Mouse (Mus musculus): ENCODE data around the gene Kbtbd2. TPM values are rescaled to one million over a fixed set of nuclear protein-coding genes. Genes with fewer than 3 reads are reported as not detected.

The Kbtbd2 gene
- polyA plus RNA-seq, 1 experiment from 2014 or later = 24.7 TPM

DNA sequence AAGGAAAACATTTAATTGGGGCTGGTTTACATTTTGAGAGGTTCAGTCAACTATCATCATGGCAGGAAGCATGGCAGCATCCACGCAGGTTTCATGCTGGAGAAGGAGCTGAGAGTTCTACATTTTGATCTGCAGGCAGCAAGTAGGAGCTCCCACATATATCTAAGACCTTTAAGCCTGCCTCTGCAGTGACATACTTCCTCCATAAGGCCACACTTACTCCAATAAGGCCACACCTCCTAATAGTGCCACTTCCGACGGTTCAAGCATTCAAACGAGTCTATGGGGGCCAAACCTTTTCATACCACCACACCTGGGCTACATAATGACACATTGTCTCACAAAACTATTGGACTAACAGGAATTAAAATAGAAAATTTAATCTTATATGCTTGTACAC is 31.9 kb downstream of the Kbtbd2 start:
- H3K9me3 ChIP-seq (ENCODE audit: control insufficient read depth, low read length) = no peaks in the 10 kb centered on the region
- ATAC-seq = no peak
- H3K9ac ChIP-seq (ENCODE audit: low read depth, low read length) = no peak overlapping the region
- 85% methylated on average over 4 of the region's 4 CpGs for WGBS
- no peak overlapping the region for H3K27ac ChIP-seq (ENCODE audit: low read depth, low read length)
- H3K4me3 ChIP-seq (ENCODE audit: low read length) = no peak overlapping the region
- H3K36me3 ChIP-seq (ENCODE audit: control insufficient read depth, insufficient read depth, low read length) = peaks cover 11% of the 10 kb centered on the region
- H3K27me3 ChIP-seq (replicated peaks; ENCODE audit: control insufficient read depth, insufficient read depth, low read length) = no peaks in the 10 kb centered on the region
- H3K4me1 ChIP-seq (ENCODE audit: control insufficient read depth, insufficient read depth, low read depth, low read length) = no peaks in the 10 kb centered on the region
- no peak overlapping the region for H3K4me2 ChIP-seq (ENCODE audit: low read length)

DNA sequence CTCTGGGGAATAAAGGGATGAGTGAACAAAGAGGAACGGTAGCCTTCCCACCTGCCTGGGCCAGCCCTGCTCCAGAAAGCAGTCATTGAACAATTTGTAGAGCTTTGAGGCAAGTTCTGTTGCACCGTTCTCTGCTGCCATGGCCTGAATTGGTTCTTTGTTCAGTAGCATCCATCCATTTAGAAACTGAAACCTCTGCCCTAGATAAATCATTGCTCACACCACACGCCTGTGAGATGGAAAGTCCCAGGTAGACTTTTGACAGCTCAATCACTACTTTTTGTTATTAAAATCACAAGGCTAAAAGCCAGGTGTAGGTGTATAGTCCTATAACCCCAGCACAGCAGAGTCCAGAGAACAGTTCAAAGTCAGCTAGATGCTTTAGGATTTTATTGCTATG is 32.3 kb downstream of the Kbtbd2 start:
- Histone ChIP-seq H3K27me3 (replicated peaks; ENCODE audit: control insufficient read depth, insufficient read depth, low read length) (no peaks in the 10 kb centered on the region), H3K36me3 (ENCODE audit: control insufficient read depth, insufficient read depth, low read length) (peaks cover 11% of the 10 kb centered on the region), H3K4me2 (ENCODE audit: low read length) (no peak overlapping the region), H3K9me3 (ENCODE audit: control insufficient read depth, low read length) (no peaks in the 10 kb centered on the region), H3K9ac (ENCODE audit: low read depth, low read length) (no peak overlapping the region), H3K4me1 (ENCODE audit: control insufficient read depth, insufficient read depth, low read depth, low read length) (no peaks in the 10 kb centered on the region), H3K27ac (ENCODE audit: low read depth, low read length) (no peak overlapping the region), H3K4me3 (ENCODE audit: low read length) (no peak overlapping the region)
- no peak for ATAC-seq
- 66% methylated on average over 3 of the region's 3 CpGs for WGBS

DNA sequence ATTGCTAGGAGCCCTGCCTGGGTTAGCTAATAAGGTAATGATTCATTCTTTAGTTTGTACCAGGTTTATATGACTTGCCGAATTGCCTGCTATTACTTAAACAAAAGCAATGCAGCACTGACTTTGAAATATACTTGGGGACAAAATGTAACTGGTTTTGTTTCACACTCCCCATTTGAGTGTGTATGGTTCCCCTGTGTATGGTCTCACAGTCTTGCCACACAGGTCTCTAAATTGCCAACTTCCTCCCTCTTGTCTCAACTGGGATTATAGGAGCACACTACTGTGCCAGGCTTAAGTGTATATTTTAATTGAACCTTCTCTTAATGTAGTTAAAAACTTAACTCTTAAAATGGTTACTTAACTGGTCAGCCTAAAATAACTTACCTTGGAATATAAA is 38.3 kb downstream of the Kbtbd2 start:
- H3K36me3 ChIP-seq (ENCODE audit: control insufficient read depth, insufficient read depth, low read length) = peaks cover 31% of the 10 kb centered on the region
- ATAC-seq = no peak
- H3K4me1 ChIP-seq (ENCODE audit: control insufficient read depth, insufficient read depth, low read depth, low read length) = no peaks in the 10 kb centered on the region
- H3K4me3 ChIP-seq (ENCODE audit: low read length) = no peak overlapping the region
- H3K27ac ChIP-seq (ENCODE audit: low read depth, low read length) = no peak overlapping the region
- 100% methylated on average over 1 of the region's 1 CpGs for WGBS
- no peaks in the 10 kb centered on the region for H3K9me3 ChIP-seq (ENCODE audit: control insufficient read depth, low read length)
- H3K27me3 ChIP-seq (replicated peaks; ENCODE audit: control insufficient read depth, insufficient read depth, low read length) = no peaks in the 10 kb centered on the region
- no peak overlapping the region for H3K4me2 ChIP-seq (ENCODE audit: low read length)
- H3K9ac ChIP-seq (ENCODE audit: low read depth, low read length) = no peak overlapping the region

DNA sequence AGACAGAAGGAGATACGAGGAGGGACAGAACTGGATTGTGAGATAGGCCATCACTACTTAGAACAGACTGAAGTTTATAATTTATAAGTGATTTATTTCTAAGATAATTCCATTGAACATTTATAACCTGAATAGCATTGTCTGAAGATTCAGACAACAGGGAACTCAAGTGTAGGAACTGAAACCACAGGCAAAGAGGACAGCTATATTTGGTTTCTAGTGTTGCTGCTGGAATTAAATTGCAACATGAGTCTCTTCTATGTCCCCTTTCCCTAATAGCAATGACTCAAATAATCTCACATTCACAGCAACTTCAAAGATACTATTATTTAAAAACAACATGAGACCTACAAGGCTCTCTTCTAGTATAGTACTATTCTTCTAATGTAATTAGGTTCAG is 41.5 kb downstream of the Kbtbd2 start:
- Histone ChIP-seq H3K9ac (ENCODE audit: low read depth, low read length) (no peak overlapping the region), H3K36me3 (ENCODE audit: control insufficient read depth, insufficient read depth, low read length) (peaks cover 26% of the 10 kb centered on the region), H3K27ac (ENCODE audit: low read depth, low read length) (no peak overlapping the region), H3K9me3 (ENCODE audit: control insufficient read depth, low read length) (no peaks in the 10 kb centered on the region), H3K4me1 (ENCODE audit: control insufficient read depth, insufficient read depth, low read depth, low read length) (no peaks in the 10 kb centered on the region), H3K4me2 (ENCODE audit: low read length) (no peak overlapping the region), H3K4me3 (ENCODE audit: low read length) (no peak overlapping the region), H3K27me3 (replicated peaks; ENCODE audit: control insufficient read depth, insufficient read depth, low read length) (no peaks in the 10 kb centered on the region)
- 93% methylated on average over 1 of the region's 1 CpGs for WGBS
- ATAC-seq = no peak

DNA sequence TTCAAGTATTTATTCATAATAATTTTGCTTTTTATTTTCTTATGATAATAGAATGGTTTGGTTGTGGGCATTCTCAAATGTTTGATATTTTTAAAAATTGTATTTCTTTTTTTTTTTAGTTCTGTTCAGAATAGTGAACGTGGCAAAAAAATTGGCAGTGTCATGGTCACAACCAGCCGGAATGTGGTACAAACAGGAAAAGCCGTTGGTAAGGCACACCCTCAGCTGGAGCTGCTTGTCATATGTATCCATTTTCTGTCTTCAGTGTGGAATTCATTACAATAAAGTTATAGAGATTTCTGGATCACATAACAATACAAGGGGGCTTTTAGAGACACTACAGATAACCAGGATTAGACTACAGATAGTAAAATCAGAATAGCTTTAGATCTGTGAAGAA is 43.9 kb downstream of the Kbtbd2 start:
- H3K27ac ChIP-seq (ENCODE audit: low read depth, low read length) = no peak overlapping the region
- no peak overlapping the region for H3K9ac ChIP-seq (ENCODE audit: low read depth, low read length)
- H3K36me3 ChIP-seq (ENCODE audit: control insufficient read depth, insufficient read depth, low read length) = peaks cover 21% of the 10 kb centered on the region
- H3K4me3 ChIP-seq (ENCODE audit: low read length) = no peak overlapping the region
- H3K27me3 ChIP-seq (replicated peaks; ENCODE audit: control insufficient read depth, insufficient read depth, low read length) = no peaks in the 10 kb centered on the region
- no peak for ATAC-seq
- H3K4me1 ChIP-seq (ENCODE audit: control insufficient read depth, insufficient read depth, low read depth, low read length) = no peaks in the 10 kb centered on the region
- H3K9me3 ChIP-seq (ENCODE audit: control insufficient read depth, low read length) = no peaks in the 10 kb centered on the region
- WGBS = 91% methylated on average over 3 of the region's 3 CpGs
- H3K4me2 ChIP-seq (ENCODE audit: low read length) = no peak overlapping the region

DNA sequence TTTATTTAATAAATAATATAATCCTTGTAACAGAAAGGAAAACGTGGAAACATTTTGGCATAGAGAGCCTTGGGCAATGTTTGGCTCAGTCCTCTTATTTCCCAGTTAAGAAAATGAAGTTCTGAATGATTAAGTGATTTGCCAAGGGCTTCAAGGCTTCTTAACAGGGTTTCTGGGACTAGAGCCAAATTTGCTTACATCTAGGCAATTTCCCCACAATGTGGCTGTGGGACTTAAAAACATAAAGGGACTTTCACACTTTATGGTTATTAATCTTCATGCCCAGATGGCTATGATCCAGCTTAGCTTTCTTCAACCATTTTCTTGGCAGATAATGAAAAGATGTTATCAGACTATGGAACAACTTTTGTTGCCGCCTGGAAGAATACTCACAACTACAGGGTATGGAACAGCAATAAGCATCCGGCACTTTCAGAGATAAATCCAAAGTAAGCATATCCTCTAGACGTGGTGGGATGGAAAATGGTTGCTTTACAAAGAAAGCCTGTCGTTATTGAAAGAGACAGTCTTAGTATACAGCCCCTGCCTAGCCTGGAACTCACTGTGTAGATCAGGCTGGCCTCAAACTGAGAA is 51.6 kb downstream of the Kbtbd2 start:
- ATAC-seq = peak; percentile 71; the same call in 1 of the 2 replicates
- Histone ChIP-seq H3K4me3 (ENCODE audit: low read length) (no peak overlapping the region), H3K36me3 (ENCODE audit: control insufficient read depth, insufficient read depth, low read length) (peaks cover 4% of the 10 kb centered on the region), H3K4me1 (ENCODE audit: control insufficient read depth, insufficient read depth, low read depth, low read length) (no peaks in the 10 kb centered on the region), H3K4me2 (ENCODE audit: low read length) (no peak overlapping the region), H3K27me3 (replicated peaks; ENCODE audit: control insufficient read depth, insufficient read depth, low read length) (no peaks in the 10 kb centered on the region), H3K9ac (ENCODE audit: low read depth, low read length) (no peak overlapping the region), H3K9me3 (ENCODE audit: control insufficient read depth, low read length) (no peaks in the 10 kb centered on the region), H3K27ac (ENCODE audit: low read depth, low read length) (0 out of 2 replicates have a peak overlapping the region, but pooled peaks have one; percentile 36)
- 48% methylated on average over 5 of the region's 5 CpGs for WGBS

DNA sequence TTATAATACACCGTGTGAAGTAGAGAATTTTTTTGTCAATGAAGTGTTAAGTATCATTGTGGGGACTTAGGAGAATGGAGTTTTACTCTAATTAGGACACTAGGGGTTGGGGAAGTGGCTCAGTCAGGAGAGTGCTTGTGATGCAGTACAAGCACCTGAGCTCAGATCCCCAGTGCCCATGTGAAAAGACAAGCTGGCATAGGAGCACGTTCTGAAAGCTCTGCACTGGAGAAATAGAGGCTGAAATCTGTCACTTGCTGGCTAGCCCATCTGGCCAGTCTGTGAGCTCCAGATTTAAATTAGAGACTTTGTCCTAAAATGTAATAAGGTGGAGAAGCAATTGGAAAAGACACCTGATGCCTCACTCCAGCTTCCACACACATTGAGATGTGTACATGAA is 65.1 kb downstream of the Kbtbd2 start:
- no peak overlapping the region for H3K4me2 ChIP-seq (ENCODE audit: low read length)
- WGBS = 64% methylated on average over 2 of the region's 2 CpGs
- no peaks in the 10 kb centered on the region for H3K27me3 ChIP-seq (replicated peaks; ENCODE audit: control insufficient read depth, insufficient read depth, low read length)
- H3K27ac ChIP-seq (ENCODE audit: low read depth, low read length) = no peak overlapping the region
- no peaks in the 10 kb centered on the region for H3K9me3 ChIP-seq (ENCODE audit: control insufficient read depth, low read length)
- H3K4me1 ChIP-seq (ENCODE audit: control insufficient read depth, insufficient read depth, low read depth, low read length) = no peaks in the 10 kb centered on the region
- peaks cover 39% of the 10 kb centered on the region for H3K36me3 ChIP-seq (ENCODE audit: control insufficient read depth, insufficient read depth, low read length)
- no peak for ATAC-seq
- H3K9ac ChIP-seq (ENCODE audit: low read depth, low read length) = no peak overlapping the region
- H3K4me3 ChIP-seq (ENCODE audit: low read length) = no peak overlapping the region

Other genes starting within 250 kb of the Kbtbd2 start
- 20.2 and 23.2 TPM in 2 replicates for gene Pde1c, start 228.7 kb downstream of the Kbtbd2 start, polyA plus RNA-seq (2015; fragmentation: Nextera tagmentation; extraction: Ambion mirVana)
- gene Lsm5, start 93.1 kb downstream of the Kbtbd2 start, polyA plus RNA-seq (2015; fragmentation: Nextera tagmentation; extraction: Ambion mirVana) = 62.0 and 69.5 TPM in 2 replicates
- gene Avl9, start 82.9 kb downstream of the Kbtbd2 start, polyA plus RNA-seq (2015; fragmentation: Nextera tagmentation; extraction: Ambion mirVana) = 19.3 and 24.1 TPM in 2 replicates
- gene Fkbp9, start 34.2 kb upstream of the Kbtbd2 start, polyA plus RNA-seq (2015; fragmentation: Nextera tagmentation; extraction: Ambion mirVana) = 41.8 and 48.3 TPM in 2 replicates
- gene Nt5c3, start 126.1 kb upstream of the Kbtbd2 start, polyA plus RNA-seq (2015; fragmentation: Nextera tagmentation; extraction: Ambion mirVana) = 150 and 161 TPM in 2 replicates
- 0.37 and 0.69 TPM in 2 replicates for gene Vmn1r4, start 126.2 kb upstream of the Kbtbd2 start, polyA plus RNA-seq (2015; fragmentation: Nextera tagmentation; extraction: Ambion mirVana)
- gene Vmn1r5, start 172.5 kb upstream of the Kbtbd2 start, polyA plus RNA-seq (2015; fragmentation: Nextera tagmentation; extraction: Ambion mirVana) = not detected in 2 replicates
- not detected in 2 replicates for gene Vmn1r6, start 199.4 kb upstream of the Kbtbd2 start, polyA plus RNA-seq (2015; fragmentation: Nextera tagmentation; extraction: Ambion mirVana)
- not detected in 2 replicates for gene Vmn1r7, start 227.5 kb upstream of the Kbtbd2 start, polyA plus RNA-seq (2015; fragmentation: Nextera tagmentation; extraction: Ambion mirVana)
- not detected in 2 replicates for gene Vmn1r8, start 234.5 kb upstream of the Kbtbd2 start, polyA plus RNA-seq (2015; fragmentation: Nextera tagmentation; extraction: Ambion mirVana)

All from hindbrain, embryonic 16.5 days (tissue).